Mouse (Mus musculus): ENCODE measurements around the gene Atxn7l1. TPM values are rescaled to one million over a fixed set of nuclear protein-coding genes. Genes with fewer than 3 reads are reported as not detected.

Gene Atxn7l1
- polyA plus RNA-seq, 1 experiment from 2014 or later = 15.7 TPM

GRCm38 (mm10) chr12:33265877-33266276, 118.4 kb downstream of the Atxn7l1 start:
- Histone ChIP-seq H3K27ac (ENCODE audit: low read length) (no peak overlapping the region), H3K27me3 (ENCODE audit: control insufficient read depth, insufficient read depth, low read depth, low read length) (no peaks in the 10 kb centered on the region), H3K4me1 (replicated peaks; ENCODE audit: control insufficient read depth, insufficient read depth, low read length) (no peaks in the 10 kb centered on the region), H3K4me2 (ENCODE audit: low read depth, low read length) (no peak overlapping the region), H3K36me3 (ENCODE audit: control insufficient read depth, insufficient read depth, low read length) (no peaks in the 10 kb centered on the region), H3K4me3 (ENCODE audit: low read length) (no peak overlapping the region), H3K9me3 (ENCODE audit: control insufficient read depth, low read length) (no peaks in the 10 kb centered on the region), H3K9ac (ENCODE audit: low read length) (no peak overlapping the region)
- ATAC-seq (ENCODE audit: low read depth) = no peak
- 80% methylated on average over 11 of the region's 11 CpGs for WGBS

DNA sequence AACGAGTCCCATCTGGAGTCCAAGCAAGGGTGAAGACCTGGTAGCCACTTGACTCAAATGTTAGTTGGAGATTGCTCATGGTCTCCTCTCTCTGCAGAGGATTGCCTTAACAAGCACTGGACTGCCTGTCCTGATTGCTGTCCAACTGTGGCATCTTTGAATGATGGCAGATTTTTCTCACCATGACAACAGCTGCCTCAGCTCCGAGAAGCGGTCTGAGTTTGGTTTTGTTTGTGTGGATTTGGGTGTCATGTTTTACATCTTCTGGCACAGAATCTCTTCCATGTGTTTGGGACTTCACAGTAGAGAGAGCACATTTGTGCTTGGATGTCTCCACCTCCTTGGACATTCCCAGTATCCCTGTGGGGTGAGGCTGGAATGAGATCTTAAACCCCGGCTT, 120.5 kb downstream of the Atxn7l1 start:
- ATAC-seq (ENCODE audit: low read depth) = no peak
- H3K27ac ChIP-seq (ENCODE audit: low read length) = no peak overlapping the region
- no peaks in the 10 kb centered on the region for H3K27me3 ChIP-seq (ENCODE audit: control insufficient read depth, insufficient read depth, low read depth, low read length)
- no peaks in the 10 kb centered on the region for H3K4me1 ChIP-seq (replicated peaks; ENCODE audit: control insufficient read depth, insufficient read depth, low read length)
- no peaks in the 10 kb centered on the region for H3K9me3 ChIP-seq (ENCODE audit: control insufficient read depth, low read length)
- H3K4me3 ChIP-seq (ENCODE audit: low read length) = no peak overlapping the region
- H3K4me2 ChIP-seq (ENCODE audit: low read depth, low read length) = no peak overlapping the region
- 46% methylated on average over 4 of the region's 4 CpGs for WGBS
- no peak overlapping the region for H3K9ac ChIP-seq (ENCODE audit: low read length)
- H3K36me3 ChIP-seq (ENCODE audit: control insufficient read depth, insufficient read depth, low read length) = no peaks in the 10 kb centered on the region

DNA sequence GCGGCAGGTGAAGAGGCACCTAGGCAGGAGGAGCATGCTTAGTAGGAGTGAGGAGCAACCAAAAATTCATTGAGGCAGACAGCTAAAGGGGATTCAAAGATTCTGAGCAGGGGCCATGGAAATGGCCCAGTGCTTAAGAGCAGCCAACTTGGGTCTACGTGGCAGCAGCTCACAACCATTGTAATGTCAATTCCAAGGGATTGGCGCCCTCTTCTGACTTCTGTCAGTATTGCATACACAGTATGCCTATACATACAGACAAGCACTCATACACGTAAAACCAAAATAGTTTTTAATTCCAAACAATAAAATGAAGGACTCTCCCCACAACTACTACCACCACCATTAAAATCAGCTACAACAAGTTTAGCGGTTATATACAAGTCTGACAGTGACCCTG, 122.2 kb downstream of the Atxn7l1 start:
- Histone ChIP-seq H3K36me3 (ENCODE audit: control insufficient read depth, insufficient read depth, low read length) (no peaks in the 10 kb centered on the region), H3K4me2 (ENCODE audit: low read depth, low read length) (no peak overlapping the region), H3K9me3 (ENCODE audit: control insufficient read depth, low read length) (no peaks in the 10 kb centered on the region), H3K27ac (ENCODE audit: low read length) (no peak overlapping the region), H3K9ac (ENCODE audit: low read length) (no peak overlapping the region), H3K4me3 (ENCODE audit: low read length) (no peak overlapping the region), H3K4me1 (replicated peaks; ENCODE audit: control insufficient read depth, insufficient read depth, low read length) (no peaks in the 10 kb centered on the region), H3K27me3 (ENCODE audit: control insufficient read depth, insufficient read depth, low read depth, low read length) (no peaks in the 10 kb centered on the region)
- ATAC-seq (ENCODE audit: low read depth) = no peak
- 74% methylated on average over 5 of the region's 5 CpGs for WGBS

DNA sequence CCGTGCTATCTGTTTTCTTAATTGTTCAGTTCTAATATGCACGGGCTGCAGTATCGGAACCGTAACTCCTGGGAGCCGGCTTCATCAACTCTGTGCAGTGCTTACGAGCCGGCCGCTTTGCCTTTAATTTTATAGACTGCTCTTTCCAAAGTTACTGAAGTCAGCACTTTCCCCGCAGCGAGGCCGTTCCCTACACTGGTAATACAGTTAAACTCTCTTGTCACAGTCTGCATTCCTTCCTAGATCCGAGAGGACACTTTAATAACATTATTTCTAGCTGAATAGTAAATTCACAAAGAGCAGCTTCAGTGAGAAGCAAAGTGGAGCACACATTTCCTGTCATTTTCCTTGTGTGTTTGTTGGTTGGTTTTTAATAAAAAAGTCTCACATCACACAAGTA, 124.4 kb downstream of the Atxn7l1 start:
- H3K9me3 ChIP-seq (ENCODE audit: control insufficient read depth, low read length) = no peaks in the 10 kb centered on the region
- WGBS = 77% methylated on average over 12 of the region's 12 CpGs
- H3K27ac ChIP-seq (ENCODE audit: low read length) = no peak overlapping the region
- H3K4me3 ChIP-seq (ENCODE audit: low read length) = no peak overlapping the region
- H3K36me3 ChIP-seq (ENCODE audit: control insufficient read depth, insufficient read depth, low read length) = no peaks in the 10 kb centered on the region
- no peak for ATAC-seq (ENCODE audit: low read depth)
- H3K4me1 ChIP-seq (replicated peaks; ENCODE audit: control insufficient read depth, insufficient read depth, low read length) = no peaks in the 10 kb centered on the region
- no peaks in the 10 kb centered on the region for H3K27me3 ChIP-seq (ENCODE audit: control insufficient read depth, insufficient read depth, low read depth, low read length)
- no peak overlapping the region for H3K9ac ChIP-seq (ENCODE audit: low read length)
- H3K4me2 ChIP-seq (ENCODE audit: low read depth, low read length) = no peak overlapping the region

DNA sequence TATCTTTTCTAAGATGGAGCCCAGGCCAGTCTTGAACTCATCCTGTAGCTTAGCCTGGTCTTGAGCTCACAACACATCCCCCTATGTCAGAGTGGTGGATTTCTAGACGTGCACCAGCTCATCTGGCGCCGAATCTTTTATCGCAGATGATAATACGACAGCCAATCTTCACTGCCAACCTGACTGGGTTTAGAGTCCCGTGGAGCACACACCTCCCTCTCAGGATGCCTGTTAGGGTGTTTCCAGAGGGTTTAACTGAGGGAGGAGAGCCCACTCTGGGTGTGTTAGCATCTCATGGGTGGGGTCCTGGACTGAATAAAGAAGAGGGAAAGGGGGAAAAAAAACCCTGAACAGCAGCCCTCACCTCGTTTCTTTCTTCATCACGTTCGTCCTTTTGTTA, 124.9 kb downstream of the Atxn7l1 start:
- no peak for ATAC-seq (ENCODE audit: low read depth)
- Histone ChIP-seq H3K27ac (ENCODE audit: low read length) (no peak overlapping the region), H3K9me3 (ENCODE audit: control insufficient read depth, low read length) (no peaks in the 10 kb centered on the region), H3K27me3 (ENCODE audit: control insufficient read depth, insufficient read depth, low read depth, low read length) (no peaks in the 10 kb centered on the region), H3K4me3 (ENCODE audit: low read length) (no peak overlapping the region), H3K36me3 (ENCODE audit: control insufficient read depth, insufficient read depth, low read length) (no peaks in the 10 kb centered on the region), H3K4me2 (ENCODE audit: low read depth, low read length) (no peak overlapping the region), H3K9ac (ENCODE audit: low read length) (no peak overlapping the region), H3K4me1 (replicated peaks; ENCODE audit: control insufficient read depth, insufficient read depth, low read length) (no peaks in the 10 kb centered on the region)
- 82% methylated on average over 9 of the region's 9 CpGs for WGBS

- ATAC-seq (ENCODE audit: low read depth) = 0 out of 2 replicates have a peak, but pooled peaks have one; percentile 20
- no peaks in the 10 kb centered on the region for H3K9me3 ChIP-seq (ENCODE audit: control insufficient read depth, low read length)
- no peaks in the 10 kb centered on the region for H3K36me3 ChIP-seq (ENCODE audit: control insufficient read depth, insufficient read depth, low read length)
- H3K4me2 ChIP-seq (ENCODE audit: low read depth, low read length) = no peak overlapping the region
- no peak overlapping the region for H3K9ac ChIP-seq (ENCODE audit: low read length)
- no peaks in the 10 kb centered on the region for H3K4me1 ChIP-seq (replicated peaks; ENCODE audit: control insufficient read depth, insufficient read depth, low read length)
- no peak overlapping the region for H3K27ac ChIP-seq (ENCODE audit: low read length)
- H3K27me3 ChIP-seq (ENCODE audit: control insufficient read depth, insufficient read depth, low read depth, low read length) = no peaks in the 10 kb centered on the region
- H3K4me3 ChIP-seq (ENCODE audit: low read length) = no peak overlapping the region
- 74% methylated on average over 4 of the region's 4 CpGs for WGBS
Measured at GRCm38 (mm10) chr12:33273147-33273546, 125.7 kb downstream of the Atxn7l1 start.

DNA sequence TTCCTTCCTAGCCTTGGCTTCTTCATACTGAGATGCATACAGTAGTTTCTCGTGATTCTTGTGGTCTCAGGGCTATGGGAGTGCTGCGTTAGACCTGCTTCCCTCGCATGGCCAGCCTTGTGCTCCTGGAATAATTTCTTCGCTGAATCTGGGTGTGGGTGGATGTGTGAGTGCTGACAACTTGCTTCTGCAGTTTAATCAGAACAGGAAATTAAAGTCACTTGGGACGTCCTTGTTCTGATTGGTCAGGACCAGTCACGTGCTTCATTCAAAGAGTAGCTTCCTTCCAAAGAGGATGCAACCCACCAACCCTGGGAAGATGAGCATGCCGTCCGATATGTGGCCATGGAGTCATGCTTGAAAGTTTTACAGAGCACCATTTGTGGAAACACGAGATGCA, 126.2 kb downstream of the Atxn7l1 start:
- H3K4me3 ChIP-seq (ENCODE audit: low read length) = no peak overlapping the region
- no peak overlapping the region for H3K4me2 ChIP-seq (ENCODE audit: low read depth, low read length)
- H3K4me1 ChIP-seq (replicated peaks; ENCODE audit: control insufficient read depth, insufficient read depth, low read length) = no peaks in the 10 kb centered on the region
- no peak overlapping the region for H3K9ac ChIP-seq (ENCODE audit: low read length)
- H3K27ac ChIP-seq (ENCODE audit: low read length) = no peak overlapping the region
- no peaks in the 10 kb centered on the region for H3K27me3 ChIP-seq (ENCODE audit: control insufficient read depth, insufficient read depth, low read depth, low read length)
- H3K36me3 ChIP-seq (ENCODE audit: control insufficient read depth, insufficient read depth, low read length) = no peaks in the 10 kb centered on the region
- H3K9me3 ChIP-seq (ENCODE audit: control insufficient read depth, low read length) = no peaks in the 10 kb centered on the region
- 85% methylated on average over 9 of the region's 9 CpGs for WGBS
- ATAC-seq (ENCODE audit: low read depth) = no peak

GRCm38 (mm10) chr12:33276028-33276427, 128.5 kb downstream of the Atxn7l1 start:
- no peak overlapping the region for H3K9ac ChIP-seq (ENCODE audit: low read length)
- no peaks in the 10 kb centered on the region for H3K9me3 ChIP-seq (ENCODE audit: control insufficient read depth, low read length)
- H3K4me3 ChIP-seq (ENCODE audit: low read length) = no peak overlapping the region
- H3K36me3 ChIP-seq (ENCODE audit: control insufficient read depth, insufficient read depth, low read length) = no peaks in the 10 kb centered on the region
- H3K27me3 ChIP-seq (ENCODE audit: control insufficient read depth, insufficient read depth, low read depth, low read length) = no peaks in the 10 kb centered on the region
- ATAC-seq (ENCODE audit: low read depth) = no peak
- 88% methylated on average over 1 of the region's 1 CpGs for WGBS
- H3K4me2 ChIP-seq (ENCODE audit: low read depth, low read length) = no peak overlapping the region
- H3K4me1 ChIP-seq (replicated peaks; ENCODE audit: control insufficient read depth, insufficient read depth, low read length) = no peaks in the 10 kb centered on the region
- no peak overlapping the region for H3K27ac ChIP-seq (ENCODE audit: low read length)

- Histone ChIP-seq H3K9ac (ENCODE audit: low read length) (no peak overlapping the region), H3K36me3 (ENCODE audit: control insufficient read depth, insufficient read depth, low read length) (no peaks in the 10 kb centered on the region), H3K27me3 (ENCODE audit: control insufficient read depth, insufficient read depth, low read depth, low read length) (no peaks in the 10 kb centered on the region), H3K4me2 (ENCODE audit: low read depth, low read length) (no peak overlapping the region), H3K4me3 (ENCODE audit: low read length) (no peak overlapping the region), H3K9me3 (ENCODE audit: control insufficient read depth, low read length) (no peaks in the 10 kb centered on the region), H3K4me1 (replicated peaks; ENCODE audit: control insufficient read depth, insufficient read depth, low read length) (no peaks in the 10 kb centered on the region), H3K27ac (ENCODE audit: low read length) (no peak overlapping the region)
- 76% methylated on average over 7 of the region's 7 CpGs for WGBS
- no peak for ATAC-seq (ENCODE audit: low read depth)
Measured at GRCm38 (mm10) chr12:33277427-33277826, 129.9 kb downstream of the Atxn7l1 start.

- Histone ChIP-seq H3K9me3 (ENCODE audit: control insufficient read depth, low read length) (no peaks in the 10 kb centered on the region), H3K27me3 (ENCODE audit: control insufficient read depth, insufficient read depth, low read depth, low read length) (no peaks in the 10 kb centered on the region), H3K27ac (ENCODE audit: low read length) (no peak overlapping the region), H3K36me3 (ENCODE audit: control insufficient read depth, insufficient read depth, low read length) (no peaks in the 10 kb centered on the region), H3K4me2 (ENCODE audit: low read depth, low read length) (no peak overlapping the region), H3K9ac (ENCODE audit: low read length) (no peak overlapping the region), H3K4me3 (ENCODE audit: low read length) (no peak overlapping the region), H3K4me1 (replicated peaks; ENCODE audit: control insufficient read depth, insufficient read depth, low read length) (no peaks in the 10 kb centered on the region; the same call in 1 of the 2 replicates)
- WGBS = 54% methylated on average over 2 of the region's 2 CpGs
- ATAC-seq (ENCODE audit: low read depth) = no peak
Measured at GRCm38 (mm10) chr12:33279159-33279558, 131.7 kb downstream of the Atxn7l1 start.
